Mouse (Mus musculus) right cerebral cortex, postnatal 4 days (tissue): Measurements from ENCODE around the gene Pla2g4d.
A peak's percentile ranks its signal among the peaks of the same experiment; 100 is the strongest.

ENCODE experiments used
- DNase-seq: peaks from one replicate; pipeline ENCODE4 v3.0.0-alpha.2; 2022

Pla2g4d gene

DNA sequence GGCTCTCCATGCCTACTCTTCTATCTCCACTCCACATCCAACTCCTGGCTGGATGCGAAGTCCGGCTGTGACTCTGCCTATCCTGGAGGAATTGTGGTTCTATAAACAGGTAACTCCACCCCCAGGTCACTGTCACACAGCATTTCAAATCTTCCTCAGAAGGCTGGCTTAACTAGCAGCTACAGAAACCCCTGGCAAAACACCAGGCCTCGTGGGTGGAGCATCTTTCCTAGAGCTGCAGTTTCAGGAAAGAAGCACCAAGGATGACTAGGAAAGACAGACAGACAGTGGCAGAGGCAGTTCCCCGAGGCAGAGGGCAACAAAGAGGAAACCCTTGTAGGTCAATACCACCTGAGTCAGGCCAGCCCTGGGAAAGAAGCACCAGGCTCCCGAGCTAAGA lies at the start of gene Pla2g4d:
TSS of gene Pla2g4d (minus strand) at position 203 of the 400 bp plus-strand sequence.
- no peak for DNase-seq

DNA sequence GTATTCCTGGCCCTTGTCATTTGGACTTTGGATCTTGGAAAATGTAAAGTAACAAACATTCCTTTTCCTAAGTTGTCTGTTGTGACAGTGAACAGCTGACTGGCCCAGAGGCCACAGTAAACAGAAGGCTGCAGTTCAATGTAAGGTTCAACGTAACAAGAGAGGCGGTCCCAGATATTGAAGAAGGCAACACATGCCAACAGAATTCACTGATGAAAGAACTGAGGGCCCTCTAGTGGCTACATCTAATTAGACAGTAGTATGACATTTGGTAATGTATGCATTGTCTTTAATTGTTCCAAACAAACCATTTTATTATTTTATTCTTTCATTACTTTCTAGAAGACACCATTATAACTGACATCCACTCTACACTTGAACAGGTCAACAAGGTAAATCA lies 48.9 kb upstream of the Pla2g4d start:
- DNase-seq = no peak

DNA sequence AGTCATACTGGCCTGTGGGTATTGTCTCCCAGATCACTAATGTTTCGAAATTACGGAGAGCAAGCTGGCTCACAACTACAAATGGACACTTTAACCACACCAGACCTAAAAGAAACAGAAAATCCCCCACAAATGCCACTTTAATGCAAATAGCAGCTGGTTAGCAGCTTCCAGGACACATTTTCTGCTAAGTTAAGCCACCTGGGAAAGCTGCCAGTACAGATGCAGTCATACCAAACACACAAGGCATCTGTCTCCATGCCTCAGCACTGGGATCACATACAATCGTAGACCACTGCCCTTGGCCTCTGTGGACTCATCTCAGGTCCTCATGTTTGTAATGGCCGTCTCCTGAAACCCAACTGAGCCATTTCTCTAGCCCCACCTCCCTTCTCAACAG lies 42.6 kb upstream of the Pla2g4d start:
- DNase-seq = no peak

DNA sequence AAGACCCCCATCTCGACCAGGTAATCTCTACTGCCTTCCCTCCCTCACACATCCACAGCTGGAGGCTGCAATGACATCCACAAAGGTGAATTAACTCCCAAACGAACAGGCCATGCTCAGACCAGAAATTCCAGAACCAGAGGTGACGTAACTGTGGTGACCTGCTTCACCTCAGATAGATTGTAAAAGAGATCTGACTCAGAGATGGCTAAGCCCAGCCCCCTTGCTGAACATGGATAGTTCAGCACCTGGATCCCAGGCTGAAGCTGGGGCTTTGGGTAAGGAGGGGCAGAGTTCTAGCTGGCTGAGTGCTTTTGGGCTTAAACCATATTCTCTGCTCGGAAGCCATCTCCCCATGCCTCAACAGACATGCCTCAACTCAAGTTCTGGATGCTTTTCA lies 26.1 kb upstream of the Pla2g4d start:
- DNase-seq = no peak

DNA sequence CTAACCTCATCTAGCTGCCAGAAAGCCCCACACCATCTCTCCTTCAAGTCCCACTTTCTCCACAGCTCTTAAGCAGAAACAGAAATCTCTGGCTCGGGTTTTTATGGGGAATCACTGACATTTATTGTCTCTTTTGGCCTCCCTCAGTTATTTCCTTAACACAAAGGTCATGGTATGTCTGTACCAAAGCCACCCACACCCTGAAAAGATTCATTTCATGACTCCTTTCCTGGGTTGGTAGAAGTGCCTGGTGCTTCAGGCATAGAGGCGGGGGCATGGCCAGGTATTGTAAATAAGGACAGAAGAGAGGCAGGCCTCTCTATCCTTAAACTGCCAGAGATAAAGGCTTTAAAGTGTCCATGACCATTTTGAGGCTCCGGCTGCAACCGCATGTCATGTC lies 25.5 kb upstream of the Pla2g4d start:
- no peak for DNase-seq

DNA sequence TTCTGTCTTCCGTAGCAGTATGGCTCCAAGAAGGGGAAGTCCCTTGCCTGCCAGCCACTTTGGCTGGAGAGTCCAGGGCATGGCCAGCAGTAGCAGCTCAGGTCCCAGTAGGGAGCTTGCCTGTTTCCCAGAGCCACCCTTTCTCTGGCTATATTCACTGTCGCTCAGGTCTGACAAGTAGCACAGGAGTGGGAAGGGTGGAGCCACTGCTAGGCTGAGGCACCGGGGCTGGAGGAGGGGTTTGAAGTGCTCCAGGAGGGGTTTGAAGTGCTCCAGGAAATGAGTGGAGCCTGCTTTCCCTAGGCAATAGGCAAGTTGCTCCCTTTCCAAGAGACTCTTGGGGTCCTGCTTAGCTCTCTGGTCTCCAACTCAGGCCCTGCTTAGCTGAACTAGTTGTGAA lies 25.0 kb upstream of the Pla2g4d start, which contains the start of gene Pla2g4f:
TSS of gene Pla2g4f (minus strand) at position 190 of the 400 bp plus-strand sequence.
- DNase-seq = no peak

DNA sequence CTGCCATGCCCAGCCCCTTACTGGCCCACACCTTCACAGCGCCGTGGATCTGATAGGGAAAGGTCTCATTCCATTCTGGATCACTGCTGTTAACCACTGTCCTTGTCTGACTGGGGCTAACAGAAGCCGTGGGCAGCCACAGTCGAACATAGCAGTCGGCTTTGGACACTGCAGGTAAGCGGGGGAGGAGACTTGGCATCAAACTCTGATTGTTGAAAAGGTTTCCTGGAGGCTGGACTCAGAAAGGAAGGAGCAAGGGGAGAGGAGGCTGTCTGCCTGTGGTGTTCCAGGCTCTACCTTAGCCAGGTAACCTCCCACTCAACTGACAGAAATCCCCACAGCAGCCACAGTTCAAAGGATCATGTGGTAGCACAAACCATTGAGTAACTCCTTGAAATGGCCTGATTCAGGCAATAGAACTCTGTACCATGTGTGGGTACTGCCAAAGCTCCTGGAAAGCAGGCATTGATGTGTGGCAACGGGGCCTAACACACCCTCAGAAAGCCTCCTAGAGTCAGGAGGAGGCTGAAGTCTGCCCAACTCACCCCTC lies 23.4 kb upstream of the Pla2g4d start:
- DNase-seq = no peak

DNA sequence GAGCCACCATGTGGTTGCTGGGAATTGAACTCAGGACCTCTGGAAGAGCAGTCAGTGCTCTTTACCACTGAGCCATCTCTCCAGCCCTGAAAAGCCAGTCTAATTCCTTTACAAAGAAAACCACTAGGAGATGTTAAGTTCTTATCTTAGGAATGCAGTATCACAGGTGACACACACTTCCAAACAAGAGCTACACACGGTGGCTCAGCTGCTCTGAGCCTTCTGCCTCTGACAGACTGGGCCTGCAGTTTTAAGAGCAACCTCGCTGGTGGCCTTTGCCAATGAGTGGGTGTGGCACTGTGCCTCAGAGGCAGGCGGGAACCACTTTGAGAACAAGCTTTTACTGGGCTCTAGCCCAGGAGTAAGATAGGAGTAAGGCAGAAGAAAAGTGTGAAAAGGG lies 15.1 kb upstream of the Pla2g4d start:
- DNase-seq = no peak

DNA sequence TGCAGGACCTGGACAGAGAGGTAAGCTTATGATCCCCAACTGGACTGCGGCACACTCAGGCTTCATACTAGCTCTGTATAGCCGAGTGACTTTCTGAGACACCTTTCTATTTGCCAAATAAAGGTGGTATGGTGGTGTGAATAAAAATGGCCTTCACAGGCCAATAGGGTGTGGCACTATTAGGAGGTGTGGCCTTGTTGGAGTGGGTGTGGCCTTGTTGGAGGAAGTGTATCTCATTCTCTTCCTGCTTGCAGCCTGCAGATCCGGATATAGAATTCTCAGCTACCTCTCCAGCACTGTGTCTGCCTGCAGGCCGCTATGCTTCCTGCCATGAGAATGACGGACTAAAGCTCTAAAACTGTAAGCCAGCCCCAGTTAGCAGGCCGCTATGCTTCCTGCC lies 12.1 kb upstream of the Pla2g4d start:
- DNase-seq = no peak

DNA sequence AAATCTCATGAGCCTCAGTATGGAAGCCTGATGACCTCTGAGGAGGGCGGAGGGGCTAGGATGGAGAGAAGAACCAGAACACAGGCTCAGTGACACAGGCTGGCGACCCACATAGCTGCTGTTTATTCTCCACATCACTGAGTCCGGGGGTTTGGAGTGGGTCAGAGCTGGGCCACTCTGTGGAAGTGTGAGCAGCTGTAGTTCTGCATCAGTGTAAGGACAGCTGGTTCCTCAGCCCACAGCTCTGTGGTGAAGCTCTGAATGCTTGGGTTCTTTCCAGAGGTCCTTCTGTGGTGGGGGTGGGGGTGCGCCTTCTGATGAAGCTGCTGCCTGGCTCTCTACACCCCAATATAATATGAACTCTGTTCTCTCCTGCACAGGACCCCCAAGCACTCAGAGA lies 10.9 kb upstream of the Pla2g4d start:
- DNase-seq = no peak

DNA sequence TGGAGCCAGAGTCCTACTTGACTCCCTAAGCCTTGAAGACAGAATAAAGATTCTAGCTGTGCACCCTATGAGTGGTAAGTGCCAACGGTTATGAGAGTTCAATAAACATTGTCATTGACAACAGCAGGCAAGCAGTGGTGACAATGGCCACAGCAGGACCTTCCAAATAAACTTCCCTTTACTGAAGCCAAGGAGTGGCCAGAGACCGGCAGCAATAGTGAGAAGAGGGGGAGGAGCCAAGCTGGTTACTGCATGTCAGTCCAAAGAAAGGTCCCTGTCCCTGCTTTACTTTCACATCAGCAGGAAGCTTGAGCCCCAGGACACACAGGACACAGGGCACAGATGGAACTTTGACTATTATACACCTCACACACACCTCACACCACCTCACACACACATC lies 7.2 kb upstream of the Pla2g4d start:
- DNase-seq = no peak

DNA sequence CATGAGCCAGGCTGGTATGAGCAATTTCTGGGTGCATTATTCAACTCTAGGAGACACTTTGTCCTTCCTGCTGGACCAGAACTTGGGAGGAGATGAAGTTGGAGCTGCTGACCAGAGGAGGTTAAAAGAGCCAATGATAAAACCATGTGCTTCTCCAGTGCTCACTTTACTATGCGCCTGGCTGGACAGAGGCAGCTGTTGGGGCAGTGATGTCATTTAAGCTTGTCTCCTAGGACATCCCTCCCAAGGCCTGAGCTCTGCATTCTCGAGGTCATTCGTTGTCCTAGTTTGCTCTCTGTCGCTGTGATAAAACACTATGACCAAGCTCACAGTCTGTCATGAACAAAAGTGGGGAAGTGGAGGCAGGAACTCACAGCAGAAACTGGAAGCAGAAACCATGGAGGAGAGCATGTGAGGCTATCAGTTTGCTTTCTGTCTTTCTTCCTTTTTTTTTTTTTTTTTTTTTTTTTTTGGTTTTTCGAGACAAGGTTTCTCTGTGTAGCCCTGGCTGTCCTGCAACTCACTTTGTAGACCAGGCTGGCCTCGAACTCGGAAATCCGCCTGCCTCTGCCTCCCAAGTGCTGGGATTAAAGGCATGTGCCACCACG lies 2.6 kb upstream of the Pla2g4d start:
- DNase-seq = no peak

DNA sequence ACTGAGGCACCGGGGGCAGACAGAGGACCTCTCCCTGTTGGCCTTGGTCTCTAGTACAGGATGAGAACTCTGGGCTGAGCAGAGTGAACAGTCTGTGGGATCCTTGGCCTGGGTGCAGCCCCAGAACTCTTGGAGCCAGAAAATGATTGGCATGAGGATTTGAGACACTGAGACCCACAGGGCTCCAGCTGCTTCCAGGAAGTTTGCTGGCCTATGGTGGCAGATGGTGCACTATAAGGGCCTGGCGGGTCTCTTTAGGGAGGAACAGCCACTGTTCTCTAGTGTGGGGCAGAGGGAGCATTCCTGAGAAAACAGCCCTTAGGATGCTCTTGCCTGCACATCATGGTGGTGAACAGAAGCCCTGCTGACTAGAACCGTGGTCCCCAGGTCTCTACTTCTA lies 596 bp downstream of the Pla2g4d start:
- no peak for DNase-seq

DNA sequence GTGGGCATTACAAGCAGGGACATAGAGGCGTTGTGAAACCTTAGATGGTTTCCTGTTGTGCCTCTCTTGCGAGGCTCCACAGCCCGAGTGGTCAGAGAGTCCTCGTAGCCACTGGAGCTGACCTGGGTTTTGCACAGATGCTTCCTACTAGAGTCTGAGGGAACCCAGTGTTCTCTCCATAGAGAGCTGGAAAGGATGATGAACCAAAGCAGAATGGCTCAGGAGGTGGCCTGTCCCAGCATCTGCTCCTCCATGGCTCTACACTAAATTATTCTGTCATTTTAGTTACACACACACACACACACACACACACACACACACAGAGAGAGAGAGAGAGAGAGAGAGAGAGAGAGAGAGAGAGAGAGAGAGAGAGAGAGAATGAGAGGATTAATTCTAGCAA lies 3.4 kb downstream of the Pla2g4d start:
- DNase-seq = no peak

DNA sequence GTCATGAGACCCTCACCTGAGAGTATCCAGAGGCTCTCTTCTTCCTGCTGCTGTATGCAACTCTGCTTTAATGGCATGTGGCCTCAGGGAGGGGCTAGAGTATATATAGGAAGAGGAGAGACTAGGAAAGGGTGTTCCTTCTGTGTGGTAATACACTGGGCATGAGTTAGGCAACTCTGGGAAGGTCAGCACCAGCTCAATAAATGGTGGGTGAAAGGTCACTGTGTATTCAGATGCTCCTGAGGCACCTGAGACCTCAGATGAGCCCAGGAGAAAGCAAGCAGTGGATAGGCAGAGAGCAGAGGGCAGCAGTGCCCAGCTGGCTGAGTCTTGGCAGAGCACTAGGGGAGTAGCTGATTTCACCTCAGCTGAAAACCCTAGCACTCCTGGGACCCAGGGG lies 4.3 kb downstream of the Pla2g4d start:
- no peak for DNase-seq

DNA sequence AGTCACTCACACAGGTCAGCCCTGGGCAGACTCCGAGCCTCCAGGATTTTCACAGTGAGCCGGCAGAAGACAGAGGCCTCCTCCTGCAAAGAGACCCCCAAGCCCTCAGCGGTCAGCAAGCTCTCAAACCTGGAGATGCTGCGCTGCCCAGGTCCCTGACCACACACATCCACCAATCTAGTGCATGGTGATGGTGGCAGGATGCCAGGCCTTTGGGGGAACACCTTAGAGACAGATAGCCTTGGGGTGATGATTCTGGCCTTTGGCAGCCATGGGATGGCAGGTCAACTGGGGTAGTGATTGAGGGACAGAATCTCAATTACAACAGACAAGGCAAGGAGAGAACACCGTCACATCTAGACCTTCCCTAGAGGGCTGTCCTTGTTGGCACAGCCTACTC lies 4.9 kb downstream of the Pla2g4d start:
- no peak for DNase-seq

DNA sequence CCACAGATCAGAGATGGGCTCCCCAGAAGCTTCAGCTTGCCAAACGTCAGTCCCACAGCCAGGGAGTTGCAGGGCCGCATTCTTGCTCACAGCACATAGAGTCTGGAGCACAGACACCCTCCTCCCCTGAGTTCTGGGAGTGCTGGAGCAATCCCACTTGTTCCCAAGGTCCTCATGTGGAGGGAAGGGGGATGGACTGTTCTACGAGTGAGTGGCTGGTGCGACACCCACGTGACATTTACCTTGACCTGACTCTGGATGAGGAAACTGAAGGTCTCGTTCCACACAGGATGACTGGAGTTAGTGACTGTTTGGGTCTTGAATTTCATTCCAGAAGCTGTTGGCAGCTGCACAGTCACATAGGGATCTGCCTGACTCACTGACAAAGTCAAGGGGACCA lies 5.4 kb downstream of the Pla2g4d start:
- DNase-seq = no peak

DNA sequence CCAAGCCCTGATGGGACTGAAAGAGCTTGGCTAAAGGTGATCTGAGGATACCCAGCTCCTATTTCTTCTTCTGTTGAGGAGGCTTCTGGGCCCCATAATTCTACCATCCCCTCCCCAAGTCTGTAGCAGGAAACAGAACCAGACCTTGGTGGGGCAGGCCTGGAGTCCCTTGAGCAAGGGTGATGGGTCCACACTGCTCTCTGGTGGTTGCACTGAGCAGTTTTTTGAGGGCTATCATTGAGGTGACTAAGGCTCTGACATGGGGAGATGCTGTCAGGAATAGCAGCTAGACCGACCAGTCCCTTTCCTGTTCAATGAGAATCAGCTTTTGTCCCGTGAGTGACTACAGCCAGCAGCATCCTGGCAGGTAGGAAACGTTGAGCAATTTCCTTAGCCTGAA lies 7.8 kb downstream of the Pla2g4d start:
- no peak for DNase-seq

DNA sequence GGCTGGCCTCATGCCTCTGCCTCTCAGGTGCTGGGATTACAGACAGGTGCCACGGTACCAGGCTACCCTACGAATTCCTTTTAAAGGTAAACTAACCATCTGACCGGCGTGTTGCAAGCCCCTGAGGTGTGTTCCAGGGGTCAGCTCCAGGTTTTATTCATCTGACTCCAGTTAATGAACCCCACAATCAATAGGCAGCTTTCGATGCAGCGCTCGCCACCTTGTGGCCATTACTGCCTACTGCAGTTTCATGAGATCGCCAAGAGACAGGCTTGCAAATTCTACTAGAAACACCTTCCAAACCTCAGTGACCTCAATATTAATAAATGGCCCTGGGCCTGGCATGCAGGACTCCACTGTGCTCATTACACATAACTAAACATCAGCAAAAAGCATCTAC lies 9.0 kb downstream of the Pla2g4d start:
- DNase-seq = peak; percentile 64

DNA sequence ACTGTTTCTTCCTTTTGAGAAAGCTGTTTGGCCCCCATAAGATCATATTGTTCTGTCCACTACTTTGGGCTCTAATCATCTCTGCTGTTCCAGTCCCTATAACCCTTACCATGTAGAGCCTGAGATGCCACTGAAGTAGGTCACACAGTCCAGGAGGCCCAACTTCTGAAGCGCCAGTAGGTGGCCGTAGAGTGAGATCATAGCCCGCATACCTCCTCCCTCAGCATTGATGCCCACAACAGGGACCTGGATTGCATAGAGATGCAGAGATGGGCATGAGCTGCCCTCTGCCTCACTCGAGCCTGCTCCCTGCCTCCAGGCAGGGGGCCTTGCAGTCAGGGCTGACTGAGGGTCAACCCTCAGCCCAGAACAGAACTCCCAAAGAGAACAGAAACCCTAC lies 12.0 kb downstream of the Pla2g4d start:
- DNase-seq = no peak

DNA sequence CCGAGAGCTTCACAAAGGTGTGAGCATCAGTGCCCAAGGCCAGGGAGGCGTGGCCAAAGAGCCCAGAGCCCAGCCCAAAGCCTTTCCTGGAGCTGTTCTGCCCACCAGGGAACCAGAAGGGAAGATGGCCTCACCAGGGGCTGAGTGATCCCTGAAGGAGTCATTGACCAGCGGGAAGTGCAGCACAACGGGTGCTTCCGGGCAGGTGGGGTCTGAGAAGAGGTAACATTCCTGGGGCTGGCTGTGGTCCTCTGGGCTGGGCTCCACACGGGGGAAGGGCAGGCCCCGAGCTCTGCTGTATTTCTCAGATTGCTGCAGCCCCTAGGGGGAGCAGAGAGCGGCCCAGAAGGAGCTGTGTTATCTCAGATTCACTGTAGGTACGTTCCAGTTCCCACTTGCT lies 20.4 kb downstream of the Pla2g4d start:
- DNase-seq = no peak

DNA sequence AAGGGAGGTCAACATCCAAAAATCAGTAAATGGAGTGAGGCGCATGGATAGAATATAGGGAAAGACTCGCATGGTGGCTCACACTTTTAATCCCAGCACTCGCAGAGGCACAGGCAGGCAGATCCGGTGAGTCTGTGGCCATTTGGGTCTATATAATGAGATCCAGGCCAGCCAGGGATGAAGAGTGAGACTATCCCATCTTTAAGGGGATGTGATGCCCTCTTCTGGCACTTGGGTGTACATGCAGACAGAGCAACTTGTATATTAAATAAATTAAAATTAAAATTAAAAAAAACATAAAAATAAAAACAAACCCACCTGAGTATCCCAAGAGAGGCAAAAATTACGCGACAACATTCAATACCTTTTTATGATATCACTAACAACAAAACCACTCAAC lies 23.5 kb downstream of the Pla2g4d start:
- no peak for DNase-seq

DNA sequence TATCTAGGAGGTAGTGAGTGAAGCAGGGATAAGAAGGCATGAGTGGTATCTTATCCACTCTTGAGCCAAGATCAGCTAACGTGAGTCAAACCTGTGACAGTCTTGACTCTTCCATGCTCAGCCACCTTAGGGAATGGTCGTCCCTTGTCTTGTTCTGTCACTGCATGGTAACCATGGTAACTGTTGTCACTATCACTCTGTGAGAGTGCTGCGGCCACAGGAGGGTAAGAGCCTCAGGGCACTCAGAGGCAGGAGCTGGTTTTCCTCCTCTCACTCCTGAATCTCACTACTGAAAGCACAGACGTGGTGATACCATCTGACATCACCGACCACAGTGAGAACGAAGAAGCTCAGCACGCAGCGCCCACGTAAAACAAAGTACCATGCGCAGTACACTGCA lies 24.1 kb downstream of the Pla2g4d start:
- no peak for DNase-seq

DNA sequence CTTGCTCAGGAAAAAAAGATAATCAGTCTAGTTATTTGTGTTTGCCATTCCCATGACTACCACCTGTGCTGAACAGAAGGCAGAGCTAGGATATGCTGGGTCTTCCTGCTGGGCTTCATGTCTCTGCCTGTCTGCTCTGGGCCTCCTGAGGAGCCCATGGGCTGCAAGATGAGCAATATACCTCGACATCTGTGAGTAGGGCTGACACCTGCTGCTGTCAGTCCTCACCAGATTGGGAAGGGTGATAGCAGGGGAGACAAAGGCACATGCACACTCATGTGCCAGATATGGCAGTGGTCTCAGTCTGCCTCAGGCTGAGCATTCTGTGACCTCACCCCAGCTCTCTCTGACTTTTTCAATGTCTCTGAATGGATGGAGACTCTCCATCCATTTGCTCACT lies 26.1 kb downstream of the Pla2g4d start:
- DNase-seq = no peak

DNA sequence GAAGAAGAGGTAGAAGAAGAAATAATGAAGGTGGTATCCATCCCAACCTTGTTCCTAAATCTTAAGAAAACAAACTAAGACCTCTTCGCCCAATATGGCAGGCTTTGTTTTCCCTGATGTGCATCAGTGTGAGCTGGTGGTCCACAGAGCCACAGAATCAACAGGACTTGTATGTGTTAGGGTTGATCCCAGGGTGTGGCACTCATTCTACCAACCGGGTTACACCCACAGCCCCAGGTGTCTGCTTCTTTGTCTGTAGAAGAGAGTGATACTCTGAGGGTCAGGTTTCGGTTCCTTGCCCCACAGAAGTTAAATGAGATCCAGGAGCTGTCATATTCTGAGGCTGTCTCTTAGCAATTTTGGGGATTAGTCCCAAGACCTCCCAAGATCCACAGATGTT lies 27.7 kb downstream of the Pla2g4d start:
- no peak for DNase-seq

DNA sequence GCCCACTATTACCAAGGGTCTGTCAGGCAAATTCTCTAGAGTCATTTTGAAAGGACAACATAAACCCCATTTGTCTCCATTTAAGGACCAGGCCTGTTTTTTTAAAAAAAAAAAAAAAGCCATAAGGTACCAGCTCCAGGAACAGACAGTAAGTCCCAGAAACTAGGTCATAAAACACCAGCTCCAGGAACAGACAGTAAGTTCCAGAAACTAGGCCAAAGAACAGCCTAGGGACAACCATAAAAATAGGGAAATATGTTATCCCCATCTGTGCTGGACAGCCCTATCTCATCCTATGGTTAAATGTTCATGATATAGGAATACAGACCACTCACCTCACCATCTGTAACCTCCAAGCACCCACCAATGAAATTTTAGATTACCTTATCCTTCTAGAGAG lies 32.7 kb downstream of the Pla2g4d start:
- DNase-seq = no peak
